Mouse (Mus musculus): ENCODE measurements at regions not wholly inside any gene's neighbourhood (a gene's known extent, or its start where the extent isn't known, plus 50 kb on each side); places are given as distances from the start of the nearest gene placed in this dataset.

DNA sequence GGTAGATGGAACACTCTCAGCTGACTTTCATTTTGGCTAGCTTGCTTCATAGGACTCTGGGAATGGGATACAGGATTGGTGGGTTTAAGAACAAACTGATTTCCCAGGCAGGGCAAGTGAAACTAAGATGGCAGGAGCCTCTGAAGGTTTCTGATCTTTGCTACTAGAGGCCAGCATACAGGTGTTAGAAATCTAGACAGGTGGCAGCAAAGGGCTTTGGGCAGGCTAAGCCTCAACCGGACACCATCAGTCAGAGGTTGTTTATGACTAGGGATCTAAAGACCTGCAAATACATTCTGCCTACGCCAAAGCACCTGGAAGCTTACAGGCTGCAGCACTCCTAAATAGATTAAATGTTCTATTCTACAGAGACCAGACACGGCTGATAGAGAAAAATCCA lies 2233.4 kb downstream of the 4930444P10Rik start:
- ATAC-seq (replicated peaks): no peak
- H3K36me3 ChIP-seq (replicated peaks): no peaks in the 10 kb centered on the region
- peaks cover 15% of the 10 kb centered on the region for H3K27me3 ChIP-seq (replicated peaks)
- H3K9ac ChIP-seq: no peak overlapping the region
- no peaks in the 10 kb centered on the region for H3K9me3 ChIP-seq
- no peak overlapping the region for H3K4me2 ChIP-seq
- H3K27ac ChIP-seq: no peak overlapping the region
- H3K4me1 ChIP-seq: no peaks in the 10 kb centered on the region; the same call in 1 of the 2 replicates
- 69% methylated on average over 3 of the region's 3 CpGs for WGBS
- H3K4me3 ChIP-seq: no peak overlapping the region

DNA sequence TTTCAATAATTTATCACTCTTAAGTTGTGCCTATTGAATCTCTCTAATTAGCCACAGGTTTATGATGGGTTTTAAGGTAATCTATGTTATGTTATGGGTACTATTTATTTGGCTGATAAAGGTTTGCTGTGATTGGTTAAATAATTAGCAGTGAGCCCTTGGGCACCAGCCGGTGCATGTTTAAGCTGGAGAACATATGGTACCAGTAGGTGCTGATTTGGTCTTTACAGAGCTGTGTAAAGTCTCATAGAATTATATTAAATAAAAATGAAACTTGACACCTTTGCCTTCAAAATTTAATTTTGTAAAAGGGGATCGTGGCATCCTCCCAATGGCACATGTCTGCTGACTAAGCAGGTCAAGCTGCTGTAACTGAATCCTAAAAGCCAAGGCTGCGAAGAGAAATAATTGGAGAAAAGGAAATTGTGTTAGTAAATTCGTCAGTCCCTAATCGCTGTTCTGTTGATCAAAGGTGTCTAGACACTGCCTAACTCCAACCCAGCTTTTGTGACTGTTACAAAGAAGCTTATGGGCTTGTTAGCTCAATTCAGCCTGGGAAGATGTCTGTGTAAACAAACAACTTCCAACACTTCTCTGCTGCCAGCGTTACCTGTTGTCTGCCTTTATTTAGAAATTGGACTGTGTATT lies 2234.6 kb downstream of the 4930444P10Rik start:
- Histone ChIP-seq H3K4me1 (no peaks in the 10 kb centered on the region; the same call in 1 of the 2 replicates), H3K27ac (no peak overlapping the region), H3K9me3 (no peaks in the 10 kb centered on the region), H3K36me3 (replicated peaks) (no peaks in the 10 kb centered on the region), H3K9ac (no peak overlapping the region), H3K4me3 (no peak overlapping the region), H3K4me2 (no peak overlapping the region), H3K27me3 (replicated peaks) (peaks cover 15% of the 10 kb centered on the region)
- no peak for ATAC-seq (replicated peaks)
- 46% methylated on average over 6 of the region's 6 CpGs for WGBS

DNA sequence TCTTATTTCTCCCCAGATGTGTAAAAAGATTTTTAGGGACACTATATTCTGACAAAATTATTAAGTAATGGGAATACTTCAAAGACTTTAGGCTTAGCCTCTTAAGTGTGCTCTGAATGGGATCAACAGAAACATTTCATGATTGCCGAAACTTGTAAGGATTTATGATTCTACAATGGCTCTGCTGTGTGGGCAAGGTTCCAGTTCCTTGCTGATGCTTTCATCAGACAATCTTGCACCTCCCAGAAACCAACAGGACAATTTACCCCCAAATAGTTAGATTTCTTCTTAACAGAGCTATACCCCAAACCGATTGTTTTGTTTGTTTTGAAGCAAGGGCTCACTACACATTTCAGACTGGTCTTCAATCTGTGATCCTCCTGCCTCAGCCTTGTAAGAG lies 2236.1 kb downstream of the 4930444P10Rik start:
- ATAC-seq (replicated peaks): no peak
- Histone ChIP-seq H3K36me3 (replicated peaks) (no peaks in the 10 kb centered on the region), H3K4me2 (no peak overlapping the region), H3K4me3 (no peak overlapping the region), H3K9me3 (no peaks in the 10 kb centered on the region), H3K27ac (no peak overlapping the region), H3K9ac (no peak overlapping the region), H3K27me3 (replicated peaks) (peaks cover 15% of the 10 kb centered on the region), H3K4me1 (no peaks in the 10 kb centered on the region; the same call in 1 of the 2 replicates)
- 83% methylated on average over 2 of the region's 2 CpGs for WGBS

DNA sequence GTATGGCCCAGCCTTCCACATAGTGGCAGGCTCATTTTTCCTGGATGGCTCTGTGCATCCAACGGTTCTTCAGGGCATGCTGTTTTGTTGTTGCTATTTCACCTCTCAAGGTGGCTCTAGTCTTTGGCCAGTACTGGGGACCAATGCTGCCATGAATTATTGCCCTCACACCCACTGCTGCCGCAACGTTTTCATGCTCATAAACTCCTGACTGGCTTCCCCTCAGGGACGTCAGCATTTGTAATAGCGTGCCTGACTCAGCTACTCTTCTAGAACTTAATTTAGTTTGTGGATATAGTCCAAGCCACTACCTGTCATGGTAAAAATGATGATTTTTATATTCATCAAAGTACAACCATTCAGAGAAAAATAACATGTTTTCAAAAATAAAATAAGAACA lies 2242.0 kb downstream of the 4930444P10Rik start:
- no peak for ATAC-seq (replicated peaks)
- H3K9ac ChIP-seq: no peak overlapping the region
- H3K4me1 ChIP-seq: no peaks in the 10 kb centered on the region
- WGBS: 87% methylated on average over 5 of the region's 5 CpGs
- H3K36me3 ChIP-seq (replicated peaks): no peaks in the 10 kb centered on the region
- H3K27me3 ChIP-seq (replicated peaks): no peaks in the 10 kb centered on the region
- no peaks in the 10 kb centered on the region for H3K9me3 ChIP-seq
- H3K27ac ChIP-seq: no peak overlapping the region
- H3K4me2 ChIP-seq: no peak overlapping the region
- H3K4me3 ChIP-seq: no peak overlapping the region

DNA sequence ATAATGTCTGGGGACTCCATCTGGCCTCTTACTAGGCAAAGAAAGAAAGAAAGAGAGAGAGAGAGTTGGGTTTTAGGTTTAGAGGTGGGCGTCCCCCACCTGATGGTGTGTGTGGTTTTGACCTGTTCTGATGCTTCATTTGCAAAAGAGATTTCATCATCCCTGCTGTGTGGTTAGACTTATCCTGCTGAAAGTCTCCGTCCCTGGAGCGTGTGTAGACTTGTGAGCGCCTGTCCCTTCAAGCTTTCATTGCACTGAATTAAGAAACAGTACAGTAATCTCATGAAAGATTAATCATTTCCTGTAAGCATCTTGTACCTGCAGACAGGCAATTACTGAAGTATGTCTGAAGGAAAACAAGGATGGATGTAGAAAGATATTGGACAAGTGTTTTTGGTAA lies 2244.1 kb downstream of the 4930444P10Rik start:
- ATAC-seq (replicated peaks): no peak
- no peaks in the 10 kb centered on the region for H3K27me3 ChIP-seq (replicated peaks)
- no peaks in the 10 kb centered on the region for H3K4me1 ChIP-seq
- H3K4me2 ChIP-seq: no peak overlapping the region
- H3K27ac ChIP-seq: no peak overlapping the region
- no peaks in the 10 kb centered on the region for H3K9me3 ChIP-seq
- no peaks in the 10 kb centered on the region for H3K36me3 ChIP-seq (replicated peaks)
- no peak overlapping the region for H3K9ac ChIP-seq
- H3K4me3 ChIP-seq: no peak overlapping the region
- WGBS: 80% methylated on average over 4 of the region's 4 CpGs

DNA sequence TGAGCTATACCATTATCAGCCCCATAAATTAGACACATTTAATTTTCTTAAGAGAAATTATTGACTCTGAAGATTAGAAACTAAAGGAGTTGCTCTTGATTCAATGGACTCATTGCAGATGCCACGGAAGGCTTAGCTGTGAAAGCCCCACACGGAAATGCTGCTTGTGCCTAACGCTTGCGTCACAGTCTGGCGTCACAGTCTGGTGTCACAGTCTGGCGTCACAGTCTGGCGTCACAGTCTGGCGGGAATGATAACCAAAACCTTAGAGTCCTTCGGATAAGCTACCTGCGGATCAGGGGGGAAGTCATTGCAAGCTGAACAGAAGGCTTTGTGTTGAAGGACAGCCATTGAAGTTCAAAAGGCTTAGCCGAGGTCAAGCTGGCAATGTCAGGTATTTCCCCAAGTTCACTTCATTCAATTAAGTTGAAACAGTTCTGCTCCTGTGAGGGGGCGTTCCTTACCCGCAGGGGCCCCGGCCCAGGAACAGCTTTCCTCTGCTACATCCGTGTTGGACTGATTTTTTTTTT lies 2246.7 kb downstream of the 4930444P10Rik start:
- H3K9me3 ChIP-seq: no peaks in the 10 kb centered on the region
- 65% methylated on average over 15 of the region's 15 CpGs for WGBS
- ATAC-seq (replicated peaks): no peak
- no peak overlapping the region for H3K9ac ChIP-seq
- H3K36me3 ChIP-seq (replicated peaks): no peaks in the 10 kb centered on the region
- H3K4me3 ChIP-seq: no peak overlapping the region
- H3K4me1 ChIP-seq: no peaks in the 10 kb centered on the region
- H3K27ac ChIP-seq: no peak overlapping the region
- H3K27me3 ChIP-seq (replicated peaks): no peaks in the 10 kb centered on the region
- H3K4me2 ChIP-seq: no peak overlapping the region

DNA sequence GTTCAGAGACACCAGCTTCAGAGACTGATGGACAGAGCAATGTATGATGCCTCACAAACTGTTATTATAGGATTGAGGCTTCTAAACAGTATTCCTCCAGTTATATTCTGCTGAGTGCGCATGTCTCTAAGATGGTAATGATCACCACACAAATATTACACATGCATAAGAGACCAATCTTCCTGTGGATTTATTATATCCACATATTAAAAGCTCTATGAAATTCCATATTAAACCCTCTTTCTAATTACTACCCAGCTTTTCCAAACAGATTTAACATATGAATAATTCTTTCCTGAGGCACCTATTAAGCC lies 2252.9 kb downstream of the 4930444P10Rik start:
- Histone ChIP-seq H3K9me3 (no peaks in the 10 kb centered on the region), H3K4me3 (no peak overlapping the region), H3K36me3 (replicated peaks) (no peaks in the 10 kb centered on the region), H3K4me1 (peaks cover 2% of the 10 kb centered on the region; the same call in 1 of the 2 replicates), H3K27me3 (replicated peaks) (no peaks in the 10 kb centered on the region), H3K9ac (no peak overlapping the region), H3K27ac (no peak overlapping the region), H3K4me2 (no peak overlapping the region)
- 96% methylated on average over 1 of the region's 1 CpGs for WGBS
- no peak for ATAC-seq (replicated peaks)

DNA sequence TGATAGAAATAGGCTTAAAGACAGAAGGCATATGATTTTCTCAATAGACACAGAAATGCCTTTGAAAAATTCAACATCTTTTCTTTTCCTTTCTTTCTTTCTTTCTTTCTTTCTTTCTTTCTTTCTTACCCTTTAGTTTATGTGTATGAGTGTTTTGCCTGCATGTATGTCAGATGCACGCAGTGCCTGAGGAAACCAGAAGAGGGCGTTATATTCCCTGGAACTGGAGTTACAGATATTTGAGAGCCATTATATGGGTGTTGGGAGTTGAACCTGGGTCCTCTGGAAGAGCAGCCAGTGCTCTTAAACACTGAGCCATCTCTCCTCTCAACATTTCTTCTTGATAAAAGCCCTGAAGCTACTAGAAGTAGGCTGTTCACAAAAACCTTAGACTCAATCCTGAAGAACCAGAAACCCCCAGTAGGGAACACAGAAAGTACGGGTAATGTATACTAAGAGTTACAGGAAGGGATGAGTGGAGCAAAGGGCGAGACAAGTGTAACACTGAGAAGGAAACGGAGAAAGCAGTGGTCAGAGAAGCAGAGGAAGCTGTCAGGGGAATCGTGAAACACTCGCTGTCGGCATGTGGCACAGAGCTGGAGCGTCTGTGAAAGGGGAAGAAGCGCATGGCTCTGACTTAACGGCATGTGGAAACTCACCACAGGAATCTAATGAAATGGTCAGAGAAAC lies 2253.4 kb downstream of the 4930444P10Rik start:
- no peak for ATAC-seq (replicated peaks)
- WGBS: 76% methylated on average over 11 of the region's 11 CpGs
- Histone ChIP-seq H3K4me2 (no peak overlapping the region), H3K27me3 (replicated peaks) (no peaks in the 10 kb centered on the region), H3K36me3 (replicated peaks) (no peaks in the 10 kb centered on the region), H3K9ac (no peak overlapping the region), H3K9me3 (no peaks in the 10 kb centered on the region), H3K4me3 (no peak overlapping the region), H3K27ac (no peak overlapping the region), H3K4me1 (peaks cover 6% of the 10 kb centered on the region; the same call in 1 of the 2 replicates)

DNA sequence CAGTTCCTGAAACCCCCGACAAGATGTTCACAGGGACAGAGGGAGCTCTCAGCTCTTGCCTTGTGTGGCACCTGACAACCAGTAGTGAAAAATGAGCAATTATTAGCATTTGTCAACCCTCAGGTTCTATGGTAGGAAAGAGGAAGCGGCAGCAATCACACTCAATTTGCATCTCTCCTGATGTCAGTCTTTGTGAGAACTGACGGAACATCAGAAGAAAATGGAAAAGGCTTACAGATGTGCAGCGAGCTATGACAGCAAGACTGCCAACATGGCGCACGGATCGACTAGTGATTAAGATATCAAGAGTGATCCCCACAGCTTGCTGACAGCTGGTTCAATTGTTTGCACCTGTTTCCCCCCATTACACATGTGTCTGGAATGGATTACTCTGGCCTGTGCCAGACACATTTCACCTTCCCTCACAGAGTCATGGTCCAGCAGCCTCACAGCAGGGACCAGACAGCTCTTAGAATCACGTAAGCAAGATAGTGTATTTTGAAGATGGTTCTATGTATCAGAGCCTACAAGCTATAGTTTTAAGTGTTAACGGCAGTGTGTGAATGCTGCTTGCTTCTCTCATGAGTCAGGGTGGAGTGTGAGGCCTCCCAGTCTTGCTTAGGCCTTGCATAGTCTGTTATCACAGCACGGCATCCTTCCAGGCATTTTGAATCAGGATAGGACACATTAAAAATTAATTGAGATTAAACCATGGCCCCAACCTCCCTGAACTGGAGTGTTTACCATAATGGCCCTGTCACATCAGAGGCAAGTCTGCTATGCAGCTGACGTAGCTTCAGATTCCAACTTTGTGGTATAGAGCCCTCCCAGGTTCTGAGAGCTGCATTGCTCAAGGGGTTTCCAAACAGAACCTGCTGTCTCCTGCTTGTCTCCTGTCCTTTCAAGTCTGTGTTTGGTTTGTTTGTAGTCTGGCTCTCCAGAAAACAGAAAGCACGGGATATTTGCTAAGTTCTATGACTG lies 2258.0 kb downstream of the 4930444P10Rik start:
- Histone ChIP-seq H3K9ac (no peak overlapping the region), H3K4me1 (peaks cover 6% of the 10 kb centered on the region; the same call in 1 of the 2 replicates), H3K4me2 (no peak overlapping the region), H3K4me3 (no peak overlapping the region), H3K36me3 (replicated peaks) (no peaks in the 10 kb centered on the region), H3K9me3 (no peaks in the 10 kb centered on the region), H3K27me3 (replicated peaks) (no peaks in the 10 kb centered on the region), H3K27ac (no peak overlapping the region)
- 41% methylated on average over 12 of the region's 12 CpGs for WGBS
- peak; percentile 78 for ATAC-seq (replicated peaks)

DNA sequence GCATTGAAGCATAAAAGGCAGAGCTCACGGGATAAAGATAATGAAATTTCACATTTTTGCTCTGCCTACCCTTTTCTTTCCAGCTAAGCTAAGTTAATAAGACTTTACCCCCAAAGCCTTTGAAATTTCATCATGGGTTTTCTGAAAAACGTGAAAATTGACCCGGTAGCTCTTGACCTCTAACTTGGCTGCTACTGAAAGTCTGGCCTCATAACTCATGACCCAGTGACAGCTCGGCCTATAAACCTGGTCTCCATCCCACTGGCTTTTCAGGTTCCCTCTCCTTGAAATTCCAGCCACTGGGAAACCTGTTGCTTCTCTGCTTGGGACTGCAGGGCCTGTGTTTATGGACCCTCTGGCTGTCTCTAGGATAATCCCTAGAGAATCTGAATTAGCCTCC lies 2285.3 kb downstream of the 4930444P10Rik start:
- Histone ChIP-seq H3K4me3 (no peak overlapping the region), H3K27ac (no peak overlapping the region), H3K9me3 (no peaks in the 10 kb centered on the region), H3K4me1 (no peaks in the 10 kb centered on the region), H3K27me3 (replicated peaks) (no peaks in the 10 kb centered on the region), H3K36me3 (replicated peaks) (no peaks in the 10 kb centered on the region), H3K4me2 (no peak overlapping the region), H3K9ac (no peak overlapping the region)
- 44% methylated on average over 4 of the region's 4 CpGs for WGBS
- ATAC-seq (replicated peaks): no peak

DNA sequence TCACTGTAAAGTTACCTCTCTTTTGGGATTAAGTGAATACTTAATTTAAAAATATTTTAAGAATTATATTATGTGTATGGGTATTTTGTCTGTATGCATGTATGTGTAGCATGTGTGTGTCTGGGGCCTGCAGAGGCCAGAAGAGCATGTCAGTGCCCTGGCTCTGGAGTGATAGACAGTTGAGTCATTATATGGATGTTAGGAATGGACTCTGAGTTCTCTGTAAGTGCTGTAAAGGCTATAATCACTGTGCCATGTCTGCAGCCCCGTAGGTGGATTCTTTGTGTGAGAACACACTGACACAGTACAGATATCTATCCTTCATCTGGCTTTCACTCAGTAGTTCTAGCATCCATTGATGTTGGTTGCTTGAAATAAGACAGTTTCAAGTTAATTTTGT lies 2292.7 kb downstream of the 4930444P10Rik start:
- H3K4me2 ChIP-seq: no peak overlapping the region
- H3K9me3 ChIP-seq: no peaks in the 10 kb centered on the region
- H3K9ac ChIP-seq: no peak overlapping the region
- 82% methylated on average over 1 of the region's 1 CpGs for WGBS
- no peaks in the 10 kb centered on the region for H3K27me3 ChIP-seq (replicated peaks)
- no peak overlapping the region for H3K4me3 ChIP-seq
- no peaks in the 10 kb centered on the region for H3K4me1 ChIP-seq
- H3K27ac ChIP-seq: no peak overlapping the region
- ATAC-seq (replicated peaks): no peak
- H3K36me3 ChIP-seq (replicated peaks): no peaks in the 10 kb centered on the region

DNA sequence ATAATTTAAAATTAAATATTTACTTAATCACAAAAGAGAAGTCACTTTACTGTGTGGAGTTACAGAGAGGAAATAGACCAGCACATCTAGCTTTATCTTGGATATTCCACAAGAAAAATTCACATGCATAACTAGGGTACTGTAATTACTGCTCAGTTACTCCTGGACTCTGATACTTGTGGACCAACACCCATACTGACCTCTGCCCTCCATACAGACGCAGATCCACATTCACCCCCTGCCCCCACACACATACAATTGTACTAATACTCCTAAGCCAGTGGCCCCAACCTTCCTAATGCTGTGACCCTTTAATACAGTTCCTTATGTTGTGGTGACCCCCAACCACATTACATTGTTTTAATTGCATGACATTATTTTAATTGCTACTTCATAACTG lies 2294.3 kb downstream of the 4930444P10Rik start:
- Histone ChIP-seq H3K4me1 (no peaks in the 10 kb centered on the region), H3K27me3 (replicated peaks) (no peaks in the 10 kb centered on the region), H3K9ac (no peak overlapping the region), H3K9me3 (no peaks in the 10 kb centered on the region), H3K27ac (no peak overlapping the region), H3K4me2 (no peak overlapping the region), H3K4me3 (no peak overlapping the region), H3K36me3 (replicated peaks) (no peaks in the 10 kb centered on the region)
- ATAC-seq (replicated peaks): no peak
- 72% methylated on average over 1 of the region's 1 CpGs for WGBS

Measured in midbrain, embryonic 15.5 days (tissue).